In genomic region chr13:69534654-69535551, GRCm38 (mm10) we compare ENCODE assay signal across 8 mouse cellular contexts. TPM values are rescaled to one million over a fixed set of nuclear protein-coding genes. Genes with fewer than 3 reads are reported as not detected.
DNase-seq lines count a peak whose midpoint lies in the region; ATAC-seq and TF ChIP-seq lines count a peak whose summit lies in the region.

No protein-coding gene starts in this region.

- under 1% methylated on average over 77 of the region's 86 CpGs for WGBS in forebrain, embryonic 14.5 days
- WGBS in lung, adult 2 months = under 1% methylated on average over 80 of the region's 86 CpGs

- TF ChIP-seq CTCF in lung, adult 2 months (IDR thresholded peaks at IDR 0.05; ENCODE audit: insufficient read depth, low read length) = no peak

- DNase-seq in ES-CJ7 (ENCODE audit: low read depth, low spot score) = peak; percentile 96
- peak; percentile 99 for DNase-seq in cerebellum, adult 11 months
- DNase-seq in forebrain, embryonic 14.5 days (ENCODE audit: low spot score) = peak; percentile 99
- peak; percentile 97 for DNase-seq in heart, postnatal 25 days (ENCODE audit: low spot score)
- DNase-seq in layer of hippocampus, adult 18-20 months (ENCODE audit: low spot score in 2 of 2) = peak; percentile 97 to 99
- peak; percentile 93 for DNase-seq in lung, adult 2 months
- DNase-seq in thymus, adult 18-20 months = peak; percentile 96 to 97

- peak; percentile 60; the same call in 1 of the 2 replicates for TF ChIP-seq POLR2A in lung, adult 2 months (IDR thresholded peaks at IDR 0.05; ENCODE audit: borderline replicate concordance, extremely low read depth, low read depth, low read length)

- H3K4me2 ChIP-seq in forebrain, embryonic 14.5 days (ENCODE audit: low read length) = peak overlapping the region; percentile 93

- 0 out of 2 replicates have a peak, but pooled peaks cover 4% of the 10 kb centered on the region for H3K36me3 ChIP-seq in forebrain, embryonic 14.5 days (ENCODE audit: control insufficient read depth, insufficient read depth, low read length)

- ATAC-seq in forebrain, embryonic 14.5 days = peak; percentile 95
- ATAC-seq in neutrophil, adult 5-6 weeks (ENCODE audit: extremely low read depth, insufficient number of reproducible peaks, low FRiP score, poor library complexity, severe bottlenecking) = peak; percentile 72

- no peaks in the 10 kb centered on the region for H3K27me3 ChIP-seq in forebrain, embryonic 14.5 days (replicated peaks; ENCODE audit: control insufficient read depth, insufficient read depth, low read length)

- H3K9ac ChIP-seq in forebrain, embryonic 14.5 days (ENCODE audit: low read length) = peak overlapping the region; percentile 88

- peak overlapping the region; percentile 87 for H3K4me3 ChIP-seq in forebrain, embryonic 14.5 days (ENCODE audit: low read depth, low read length)
- H3K4me3 ChIP-seq in lung, adult 2 months (replicated peaks; ENCODE audit: extremely low read depth, low read depth, low read length) = peak overlapping the region; percentile 84

- peaks cover 29% of the 10 kb centered on the region for H3K4me1 ChIP-seq in forebrain, embryonic 14.5 days (ENCODE audit: control insufficient read depth, insufficient read depth, low read length)
- H3K4me1 ChIP-seq in lung, adult 2 months (ENCODE audit: control insufficient read depth, insufficient read depth, low read length) = peaks cover 10% of the 10 kb centered on the region; the same call in 1 of the 2 replicates

- no peaks in the 10 kb centered on the region for H3K9me3 ChIP-seq in forebrain, embryonic 14.5 days (replicated peaks; ENCODE audit: control insufficient read depth, low read length)

- intact Hi-C loops in heart, postnatal 25 days (cut with DNase I) = loop anchor here (5.0 kb wide), 2 partner anchors 77 to 277 kb away; partner anchors contain the start of gene Srd5a1

- H3K27ac ChIP-seq in forebrain, embryonic 14.5 days (ENCODE audit: low read depth, low read length) = peak overlapping the region; percentile 94

RNA-seq across cellular contexts. Expression of gene Tent4a, which starts 0.5 kb away (rescaled TPM):
- polyA plus RNA-seq in forebrain, embryonic 14.5 days (2014; fragmentation: Nextera tagmentation; extraction: Ambion mirVana) = 8.8 and 9.0 TPM in 2 replicates
- 10 to 100 TPM; 12.0 to 12.6 TPM for total RNA-seq in heart, postnatal 25 days (2021)
- total RNA-seq in layer of hippocampus, adult 18-20 months (2021) = 10 to 100 TPM; 51.0 to 52.1 TPM
- polyA plus RNA-seq in lung, adult 2 months (2012; rRNA removed) = 12.0 and 12.5 TPM in 2 replicates
- total RNA-seq in neutrophil, adult 5-6 weeks (2017) = 9.5 and 9.7 TPM in 2 replicates

RNA-seq across cellular contexts. Expression of gene Nsun2, which starts 1.4 kb away (rescaled TPM):
- 86.2 and 87.4 TPM in 2 replicates for polyA plus RNA-seq in forebrain, embryonic 14.5 days (2014; fragmentation: Nextera tagmentation; extraction: Ambion mirVana)
- 10 to 100 TPM; 33.5 to 38.2 TPM for total RNA-seq in heart, postnatal 25 days (2021)
- total RNA-seq in layer of hippocampus, adult 18-20 months (2021) = 10 to 100 TPM; 85.0 to 92.9 TPM
- 19.3 and 28.7 TPM in 2 replicates for polyA plus RNA-seq in lung, adult 2 months (2012; rRNA removed)
- 56.7 and 61.8 TPM in 2 replicates for total RNA-seq in neutrophil, adult 5-6 weeks (2017)

Comparison
In these comparisons a context has a peak if more than half of its experiments do, and no peak if none do; other contexts are left out.
1. Peak in every context shown above with its lines: DNase-seq, ATAC-seq, H3K4me3 ChIP-seq and H3K27ac ChIP-seq.